Comparison of ENCODE assay signal across 10 mouse cellular contexts in genomic region chr2:130577021-130577420, GRCm38 (mm10). TPM values are rescaled to one million over a fixed set of nuclear protein-coding genes. Genes with fewer than 3 reads are reported as not detected.
A peak's percentile ranks its signal among the peaks of the same experiment; 100 is the strongest.
DNase-seq lines count a peak whose midpoint lies in the region; ATAC-seq and TF ChIP-seq lines count a peak whose summit lies in the region.
"Had no signal": no experiment of that assay in that cellular context is flagged by ENCODE, and none has a peak within 500 bp of the region (broad histone marks: within the 10 kb centered on the region; RNA-seq: fewer than 3 reads in every experiment).

No protein-coding gene starts in this region.

- H3K4me2 ChIP-seq in kidney, postnatal 0 days (ENCODE audit: low read length) = peak overlapping the region; percentile 53; the same call in 1 of the 2 replicates
- H3K4me2 ChIP-seq in forebrain, embryonic 14.5 days (ENCODE audit: low read length) = peak overlapping the region; percentile 40; the same call in 1 of the 2 replicates
- peak overlapping the region; percentile 55 for H3K4me2 ChIP-seq in limb, embryonic 12.5 days
- peak overlapping the region; percentile 53 for H3K4me2 ChIP-seq in neural tube, embryonic 13.5 days

- DNase-seq in kidney, postnatal 0 days (ENCODE audit: low spot score) = no peak
- DNase-seq in kidney, adult 11 months = no peak
- DNase-seq in forebrain, embryonic 14.5 days (ENCODE audit: low spot score) = no peak
- DNase-seq in adrenal gland, postnatal 25 days = no peak
- DNase-seq in gastrocnemius, postnatal 36 days = no peak
- DNase-seq: right cerebral cortex, postnatal 4 days had no signal

- peak overlapping the region; percentile 28 for H3K4me3 ChIP-seq in kidney, postnatal 0 days (replicated peaks; ENCODE audit: low read depth, low read length)
- H3K4me3 ChIP-seq in forebrain, embryonic 14.5 days (ENCODE audit: low read depth, low read length) = no peak overlapping the region; the same call in 1 of the 2 replicates
- H3K4me3 ChIP-seq in limb, embryonic 12.5 days (replicated peaks) = peak overlapping the region; percentile 35
- H3K4me3 ChIP-seq in neural tube, embryonic 13.5 days = peak overlapping the region; percentile 27

- peaks cover 16% of the 10 kb centered on the region for H3K4me1 ChIP-seq in kidney, postnatal 0 days (replicated peaks; ENCODE audit: insufficient read depth, low read length)
- no peaks in the 10 kb centered on the region for H3K4me1 ChIP-seq in forebrain, embryonic 14.5 days (ENCODE audit: control insufficient read depth, insufficient read depth, low read length)
- H3K4me1 ChIP-seq in limb, embryonic 12.5 days (replicated peaks) = peaks cover 19% of the 10 kb centered on the region
- peaks cover 31% of the 10 kb centered on the region for H3K4me1 ChIP-seq in neural tube, embryonic 13.5 days (replicated peaks)

- no peak overlapping the region for H3K9ac ChIP-seq in kidney, postnatal 0 days (ENCODE audit: low read depth, low read length)
- no peak overlapping the region; the same call in 1 of the 2 replicates for H3K9ac ChIP-seq in forebrain, embryonic 14.5 days (ENCODE audit: low read length)
- no peak overlapping the region for H3K9ac ChIP-seq in limb, embryonic 12.5 days (replicated peaks)
- H3K9ac ChIP-seq in neural tube, embryonic 13.5 days = 0 out of 2 replicates have a peak overlapping the region, but pooled peaks have one; percentile 54

- intact Hi-C loops in gastrocnemius, postnatal 36 days (cut with DNase I) = no loop called here

- ATAC-seq in kidney, postnatal 0 days (replicated peaks; ENCODE audit: low FRiP score, low read depth) = no peak
- ATAC-seq in forebrain, embryonic 14.5 days = no peak
- no peak for ATAC-seq in limb, embryonic 12.5 days (ENCODE audit: insufficient number of reproducible peaks, insufficient read depth, low FRiP score, low TSS enrichment, low read depth)
- no peak for ATAC-seq in neural tube, embryonic 13.5 days (ENCODE audit: low read depth)
- ATAC-seq: Patski had no signal

- TF ChIP-seq CTCF in kidney, postnatal 0 days (IDR thresholded peaks at IDR 0.05; ENCODE audit: low read depth) = no peak

- H3K9me3 ChIP-seq in kidney, postnatal 0 days (replicated peaks; ENCODE audit: low read length) = no peaks in the 10 kb centered on the region
- H3K9me3 ChIP-seq in forebrain, embryonic 14.5 days (replicated peaks; ENCODE audit: control insufficient read depth, low read length) = no peaks in the 10 kb centered on the region
- H3K9me3 ChIP-seq in limb, embryonic 12.5 days = no peaks in the 10 kb centered on the region; the same call in 1 of the 2 replicates
- H3K9me3 ChIP-seq in neural tube, embryonic 13.5 days = no peaks in the 10 kb centered on the region

- no peaks in the 10 kb centered on the region for H3K36me3 ChIP-seq in kidney, postnatal 0 days (ENCODE audit: insufficient read depth, low read length)
- H3K36me3 ChIP-seq in forebrain, embryonic 14.5 days (ENCODE audit: control insufficient read depth, insufficient read depth, low read length) = no peaks in the 10 kb centered on the region
- H3K36me3 ChIP-seq in limb, embryonic 12.5 days = no peaks in the 10 kb centered on the region
- H3K36me3 ChIP-seq in neural tube, embryonic 13.5 days = no peaks in the 10 kb centered on the region

- WGBS in kidney, postnatal 0 days = 12% methylated on average over 9 of the region's 9 CpGs
- 2% methylated on average over 9 of the region's 9 CpGs for WGBS in forebrain, embryonic 14.5 days
- WGBS in limb, embryonic 12.5 days = 4% methylated on average over 9 of the region's 9 CpGs
- WGBS in neural tube, embryonic 13.5 days = 2% methylated on average over 9 of the region's 9 CpGs

- no peak overlapping the region for H3K27ac ChIP-seq in kidney, postnatal 0 days
- H3K27ac ChIP-seq in forebrain, embryonic 14.5 days (ENCODE audit: low read depth, low read length) = no peak overlapping the region
- no peak overlapping the region for H3K27ac ChIP-seq in limb, embryonic 12.5 days
- H3K27ac ChIP-seq in neural tube, embryonic 13.5 days (replicated peaks) = no peak overlapping the region

- H3K27me3 ChIP-seq in kidney, postnatal 0 days (ENCODE audit: insufficient read depth, low read length) = peaks cover 53% of the 10 kb centered on the region
- H3K27me3 ChIP-seq in forebrain, embryonic 14.5 days (replicated peaks; ENCODE audit: control insufficient read depth, insufficient read depth, low read length) = peaks cover 67% of the 10 kb centered on the region
- peaks cover 87% of the 10 kb centered on the region for H3K27me3 ChIP-seq in limb, embryonic 12.5 days
- peaks cover 80% of the 10 kb centered on the region for H3K27me3 ChIP-seq in neural tube, embryonic 13.5 days
- H3K27me3 ChIP-seq: Patski had no signal

RNA-seq across cellular contexts. Expression of gene Oxt, which starts 1.0 kb away (rescaled TPM):
- 0.63 and 0.65 TPM in 2 replicates for polyA plus RNA-seq in kidney, postnatal 0 days (2015; fragmentation: Nextera tagmentation; extraction: Ambion mirVana)
- polyA plus RNA-seq in forebrain, embryonic 14.5 days (2014; fragmentation: Nextera tagmentation; extraction: Ambion mirVana) = 0.66 TPM in 1 of 2 replicates, not detected in the other
- not detected in 2 replicates for polyA plus RNA-seq in limb, embryonic 12.5 days (2016; fragmentation: Nextera tagmentation; extraction: Ambion mirVana)
- not detected in 2 replicates for polyA plus RNA-seq in neural tube, embryonic 13.5 days (2015; fragmentation: Nextera tagmentation; extraction: Ambion mirVana)
- not detected in 2 replicates for total RNA-seq in adrenal gland, postnatal 25 days (2021)
- not detected for total RNA-seq in gastrocnemius, postnatal 36 days (2021)
- total RNA-seq: megakaryocyte progenitor cell, adult 5-6 weeks had no signal
- polyA plus RNA-seq: Patski had no signal

RNA-seq across cellular contexts. Expression of gene Avp, which starts 5.3 kb away (rescaled TPM):
- not detected in 2 replicates for polyA plus RNA-seq in kidney, postnatal 0 days (2015; fragmentation: Nextera tagmentation; extraction: Ambion mirVana)
- polyA plus RNA-seq in forebrain, embryonic 14.5 days (2014; fragmentation: Nextera tagmentation; extraction: Ambion mirVana) = 17.7 and 27.0 TPM in 2 replicates
- polyA plus RNA-seq in limb, embryonic 12.5 days (2016; fragmentation: Nextera tagmentation; extraction: Ambion mirVana) = not detected in 2 replicates
- 0.36 TPM in 1 of 2 replicates, not detected in the other for polyA plus RNA-seq in neural tube, embryonic 13.5 days (2015; fragmentation: Nextera tagmentation; extraction: Ambion mirVana)
- not detected in 2 replicates for total RNA-seq in adrenal gland, postnatal 25 days (2021)
- not detected for total RNA-seq in gastrocnemius, postnatal 36 days (2021)
- total RNA-seq: megakaryocyte progenitor cell, adult 5-6 weeks had no signal
- polyA plus RNA-seq: Patski had no signal

RNA-seq across cellular contexts. Expression of gene Mrps26, which starts 13.5 kb away (rescaled TPM):
- polyA plus RNA-seq in kidney, postnatal 0 days (2015; fragmentation: Nextera tagmentation; extraction: Ambion mirVana) = 103 and 110 TPM in 2 replicates
- 94.7 and 98.1 TPM in 2 replicates for polyA plus RNA-seq in forebrain, embryonic 14.5 days (2014; fragmentation: Nextera tagmentation; extraction: Ambion mirVana)
- polyA plus RNA-seq in limb, embryonic 12.5 days (2016; fragmentation: Nextera tagmentation; extraction: Ambion mirVana) = 79.0 and 80.7 TPM in 2 replicates
- 77.4 and 87.0 TPM in 2 replicates for polyA plus RNA-seq in neural tube, embryonic 13.5 days (2015; fragmentation: Nextera tagmentation; extraction: Ambion mirVana)
- 61.9 and 64.5 TPM in 2 replicates for total RNA-seq in adrenal gland, postnatal 25 days (2021)
- 10 to 100 TPM; 38.6 to 47.7 TPM for total RNA-seq in gastrocnemius, postnatal 36 days (2021)

RNA-seq across cellular contexts. Expression of gene Fastkd5, which starts 52.8 kb away (rescaled TPM):
- 12.4 and 12.6 TPM in 2 replicates for polyA plus RNA-seq in kidney, postnatal 0 days (2015; fragmentation: Nextera tagmentation; extraction: Ambion mirVana)
- 14.0 and 15.9 TPM in 2 replicates for polyA plus RNA-seq in forebrain, embryonic 14.5 days (2014; fragmentation: Nextera tagmentation; extraction: Ambion mirVana)
- polyA plus RNA-seq in limb, embryonic 12.5 days (2016; fragmentation: Nextera tagmentation; extraction: Ambion mirVana) = 18.7 and 20.3 TPM in 2 replicates
- polyA plus RNA-seq in neural tube, embryonic 13.5 days (2015; fragmentation: Nextera tagmentation; extraction: Ambion mirVana) = 13.1 and 13.8 TPM in 2 replicates
- total RNA-seq in adrenal gland, postnatal 25 days (2021) = 8.9 and 14.0 TPM in 2 replicates
- 1 to 10 TPM; 4.9 to 5.2 TPM for total RNA-seq in gastrocnemius, postnatal 36 days (2021)

RNA-seq across cellular contexts. Expression of gene Ubox5, which starts 52.8 kb away (rescaled TPM):
- polyA plus RNA-seq in kidney, postnatal 0 days (2015; fragmentation: Nextera tagmentation; extraction: Ambion mirVana) = 7.5 and 9.3 TPM in 2 replicates
- polyA plus RNA-seq in forebrain, embryonic 14.5 days (2014; fragmentation: Nextera tagmentation; extraction: Ambion mirVana) = 13.0 and 14.9 TPM in 2 replicates
- polyA plus RNA-seq in limb, embryonic 12.5 days (2016; fragmentation: Nextera tagmentation; extraction: Ambion mirVana) = 15.6 and 16.0 TPM in 2 replicates
- 10.8 and 12.4 TPM in 2 replicates for polyA plus RNA-seq in neural tube, embryonic 13.5 days (2015; fragmentation: Nextera tagmentation; extraction: Ambion mirVana)
- total RNA-seq in adrenal gland, postnatal 25 days (2021) = 7.5 and 7.9 TPM in 2 replicates
- 1 to 10 TPM; 3.4 to 5.3 TPM for total RNA-seq in gastrocnemius, postnatal 36 days (2021)

Comparison
In these comparisons a context has a peak if more than half of its experiments do, and no peak if none do; other contexts are left out.
1. RNA of gene Avp, which starts 5.3 kb away (polyA plus RNA-seq): 17.7 to 27.0 TPM in forebrain, embryonic 14.5 days; 0.36 TPM in neural tube, embryonic 13.5 days, not detected in kidney, postnatal 0 days and not detected in limb, embryonic 12.5 days; every median in the first group is over 10 times any median in the second.
2. Peak in every context shown above with its lines, with median percentiles within 50 percentile points of each other: H3K4me2 ChIP-seq.